Mouse (Mus musculus) MEL (cell line): ENCODE measurements around the gene Ctxn2.

Experiments
- CHD1 ChIP-seq: IDR thresholded peaks from 2 replicates; pipeline ENCODE4 v1.6.1; 2012; ENCODE audit warnings: low read depth, mild to moderate bottlenecking, inconsistent platforms, low read length, improper control_type of control experiment
- CHD2 ChIP-seq: IDR thresholded peaks from 2 replicates; pipeline ENCODE4 v1.6.1; 2011; ENCODE audit warnings: low read length, improper control_type of control experiment
- CTCF ChIP-seq, 3 experiments: IDR thresholded peaks in 2 of 3; conservative IDR thresholded peaks in 1 of 3; 2 replicates each; pipeline ENCODE4 v1.5.1; 2011 to 2012; ENCODE audit warnings: low read length in 3 of 3, low read depth in 2 of 3, mild to moderate bottlenecking in 2 of 3, improper control_type of control experiment in 1 of 3, inconsistent platforms in 1 of 3, mixed read lengths in 1 of 3, moderate library complexity in 1 of 3; ENCODE audit not compliant: control insufficient read depth in 1 of 3, insufficient read depth in 1 of 3, poor library complexity in 1 of 3, severe bottlenecking in 1 of 3
- HCFC1 ChIP-seq: IDR thresholded peaks from 2 replicates; pipeline ENCODE4 v1.6.1; 2012; ENCODE audit warnings: low read depth, mild to moderate bottlenecking, inconsistent platforms, low read length, improper control_type of control experiment, moderate library complexity
- MAZ ChIP-seq: IDR thresholded peaks from 2 replicates; pipeline ENCODE4 v1.6.1; 2012; ENCODE audit warnings: low read depth, mild to moderate bottlenecking, inconsistent platforms, low read length, improper control_type of control experiment
- MXI1 ChIP-seq: IDR thresholded peaks from 2 replicates; pipeline ENCODE4 v1.6.1; 2011; ENCODE audit warnings: mild to moderate bottlenecking, low read depth, low read length, improper control_type of control experiment
- MYC ChIP-seq: IDR thresholded peaks from 2 replicates; pipeline ENCODE4 v1.6.1; 2011; ENCODE audit warnings: low read depth, mild to moderate bottlenecking, low read length, improper control_type of control experiment, moderate library complexity
- NELFE ChIP-seq: IDR thresholded peaks from 2 replicates; pipeline ENCODE4 v1.6.1; 2011; ENCODE audit warnings: low read depth, low read length, improper control_type of control experiment
- NRF1 ChIP-seq: IDR thresholded peaks from 2 replicates; pipeline ENCODE4 v1.6.1; 2014; ENCODE audit warnings: low read depth, mild to moderate bottlenecking, inconsistent platforms, low read length, improper control_type of control experiment, moderate library complexity; ENCODE audit not compliant: poor library complexity, insufficient read depth, severe bottlenecking
- POLR2A ChIP-seq, 2 experiments: IDR thresholded peaks; 2 replicates each; pipeline ENCODE4 v1.6.1; 2011 to 2012; ENCODE audit warnings: low read length in 2 of 2, mild to moderate bottlenecking in 2 of 2, control low read depth in 1 of 2, improper control_type of control experiment in 1 of 2, low read depth in 1 of 2, moderate library complexity in 1 of 2; ENCODE audit not compliant: control insufficient read depth in 1 of 2, insufficient read depth in 1 of 2, poor library complexity in 1 of 2
- TAL1 ChIP-seq: IDR thresholded peaks from 2 replicates; pipeline ENCODE4 v1.6.1; 2012; ENCODE audit warnings: mild to moderate bottlenecking, inconsistent platforms, low read length, moderate library complexity, mixed read lengths
- TCF12 ChIP-seq: IDR thresholded peaks from 2 replicates; pipeline ENCODE4 v1.6.1; 2014; ENCODE audit warnings: low read depth, mild to moderate bottlenecking, inconsistent platforms, low read length, improper control_type of control experiment, moderate library complexity
- USF1 ChIP-seq: IDR thresholded peaks from 2 replicates; pipeline ENCODE4 v1.6.1; 2014; ENCODE audit warnings: low read depth, mild to moderate bottlenecking, inconsistent platforms, low read length, improper control_type of control experiment, moderate library complexity
- ZNF384 ChIP-seq: IDR thresholded peaks from 2 replicates; pipeline ENCODE4 v1.6.1; 2012; ENCODE audit warnings: low read depth, mild to moderate bottlenecking, inconsistent platforms, low read length, improper control_type of control experiment

- no peak for TF ChIP-seq MXI1
- no peak for TF ChIP-seq CHD1
- no peak for TF ChIP-seq CTCF (IDR thresholded peaks at IDR 0.05 in 2 of 3, conservative IDR thresholded peaks at IDR 0.05 in 1 of 3; ENCODE audit: control insufficient read depth in 1 of 3, insufficient read depth in 1 of 3, low read depth in 2 of 3, low read length in 3 of 3, poor library complexity in 1 of 3, severe bottlenecking in 1 of 3)
- no peak for TF ChIP-seq TAL1
- no peak for TF ChIP-seq POLR2A (IDR thresholded peaks at IDR 0.05; ENCODE audit: control insufficient read depth in 1 of 2, insufficient read depth in 1 of 2, low read depth in 1 of 2, low read length in 2 of 2, poor library complexity in 1 of 2)
- TF ChIP-seq CHD2 = no peak
- TF ChIP-seq MYC = no peak
- TF ChIP-seq MAZ = no peak
- TF ChIP-seq NRF1 = no peak
- no peak for TF ChIP-seq HCFC1
- no peak for TF ChIP-seq TCF12
- TF ChIP-seq USF1 = no peak
- TF ChIP-seq ZNF384 = no peak
- no peak for TF ChIP-seq NELFE
Observed at GRCm38 (mm10) chr2:125119381-125120110, 16.9 kb upstream of the Ctxn2 start.
